Mouse (Mus musculus): ENCODE measurements around the gene Triobp.
"Not testable (repeated sequence)": the region's sequence is repeated elsewhere in the genome, so short reads cannot be mapped to it uniquely, and the experiment has no call there.

Gene Triobp

GRCm38 (mm10) chr15:79000357-79000791 lies 52.9 kb downstream of the Triobp start:
- DNase-seq (ENCODE audit: low read depth, low spot score) = no peak

GRCm38 (mm10) chr15:79001559-79001958 lies 54.0 kb downstream of the Triobp start:
- no peak for DNase-seq (ENCODE audit: low read depth, low spot score)

GRCm38 (mm10) chr15:79002036-79002435 lies 54.5 kb downstream of the Triobp start:
- no peak for DNase-seq (ENCODE audit: low read depth, low spot score)

- no peak for DNase-seq (ENCODE audit: low read depth, low spot score)
These were observed 55.6 kb downstream of the Triobp start for GRCm38 (mm10) chr15:79003079-79003478.

GRCm38 (mm10) chr15:79005581-79005980 lies 58.1 kb downstream of the Triobp start:
- DNase-seq (ENCODE audit: low read depth, low spot score) = no peak

GRCm38 (mm10) chr15:79006638-79007037 lies 59.1 kb downstream of the Triobp start:
- DNase-seq (ENCODE audit: low read depth, low spot score) = no peak

GRCm38 (mm10) chr15:79007059-79007458 lies 59.5 kb downstream of the Triobp start:
- no peak for DNase-seq (ENCODE audit: low read depth, low spot score)

- not testable (repeated sequence) for DNase-seq (ENCODE audit: low read depth, low spot score)
These were observed 60.3 kb downstream of the Triobp start for GRCm38 (mm10) chr15:79007836-79008235.

GRCm38 (mm10) chr15:79009734-79010133 lies 62.2 kb downstream of the Triobp start:
- DNase-seq (ENCODE audit: low read depth, low spot score) = no peak

- DNase-seq (ENCODE audit: low read depth, low spot score) = no peak
These were observed 64.0 kb downstream of the Triobp start for GRCm38 (mm10) chr15:79011550-79011949.

GRCm38 (mm10) chr15:79013382-79013781 lies 65.9 kb downstream of the Triobp start:
- no peak for DNase-seq (ENCODE audit: low read depth, low spot score)

GRCm38 (mm10) chr15:79018191-79018590 lies 70.7 kb downstream of the Triobp start:
- no peak for DNase-seq (ENCODE audit: low read depth, low spot score)

GRCm38 (mm10) chr15:79018886-79019285 lies 71.4 kb downstream of the Triobp start:
- DNase-seq (ENCODE audit: low read depth, low spot score) = no peak

- DNase-seq (ENCODE audit: low read depth, low spot score) = no peak
These were observed 75.2 kb downstream of the Triobp start for GRCm38 (mm10) chr15:79022671-79023230.

GRCm38 (mm10) chr15:79023366-79023765 lies 75.8 kb downstream of the Triobp start:
- DNase-seq (ENCODE audit: low read depth, low spot score) = no peak

GRCm38 (mm10) chr15:79025687-79026308 lies 78.3 kb downstream of the Triobp start:
- no peak for DNase-seq (ENCODE audit: low read depth, low spot score)

- no peak for DNase-seq (ENCODE audit: low read depth, low spot score)
These were observed 79.2 kb downstream of the Triobp start for GRCm38 (mm10) chr15:79026511-79027290.

GRCm38 (mm10) chr15:79027291-79028205 lies 80.0 kb downstream of the Triobp start:
- no peak for DNase-seq (ENCODE audit: low read depth, low spot score)

GRCm38 (mm10) chr15:79028237-79028738 lies 80.8 kb downstream of the Triobp start, which contains the start of gene H1f0:
Gene H1f0, plus strand, starts transcription at chr15:79028450.
- DNase-seq (ENCODE audit: low read depth, low spot score) = peak; percentile 88

GRCm38 (mm10) chr15:79028823-79029484 lies 81.4 kb downstream of the Triobp start:
- DNase-seq (ENCODE audit: low read depth, low spot score) = no peak
